Mouse (Mus musculus): ENCODE data around the gene Slc6a16.
"Not testable (repeated sequence)": the region's sequence is repeated elsewhere in the genome, so short reads cannot be mapped to it uniquely, and the experiment has no call there.

Gene Slc6a16

GRCm38 (mm10) chr7:45255822-45256221 lies 14.9 kb downstream of the Slc6a16 start:
- DNase-seq, result not testable (repeated sequence)

GRCm38 (mm10) chr7:45257063-45257840 lies 16.4 kb downstream of the Slc6a16 start:
- DNase-seq, result peak in 1 of 2 experiments; percentile 10

GRCm38 (mm10) chr7:45259281-45259680 lies 18.4 kb downstream of the Slc6a16 start:
- DNase-seq, result no peak

GRCm38 (mm10) chr7:45262266-45262665 lies 21.4 kb downstream of the Slc6a16 start:
- no peak for DNase-seq

GRCm38 (mm10) chr7:45263006-45263607 lies 22.2 kb downstream of the Slc6a16 start:
- no peak for DNase-seq

GRCm38 (mm10) chr7:45264348-45264747 lies 23.5 kb downstream of the Slc6a16 start:
- no peak for DNase-seq

GRCm38 (mm10) chr7:45265518-45265917 lies 24.6 kb downstream of the Slc6a16 start:
- no peak for DNase-seq

- no peak for DNase-seq
Observed at GRCm38 (mm10) chr7:45272786-45273412, 32.0 kb downstream of the Slc6a16 start.

- DNase-seq, result no peak
Observed at GRCm38 (mm10) chr7:45273672-45274071, 32.8 kb downstream of the Slc6a16 start.

GRCm38 (mm10) chr7:45277136-45277760 lies 36.4 kb downstream of the Slc6a16 start, which contains the start of gene Slc6a21:
Slc6a21 (plus strand) TSS chr7:45277513.
- peak; percentile 83 to 86 for DNase-seq

GRCm38 (mm10) chr7:45286486-45286885 lies 45.6 kb downstream of the Slc6a16 start:
- DNase-seq, result no peak

GRCm38 (mm10) chr7:45296626-45297025 lies 55.7 kb downstream of the Slc6a16 start:
- DNase-seq, result no peak

GRCm38 (mm10) chr7:45297563-45297962 lies 56.7 kb downstream of the Slc6a16 start:
- no peak for DNase-seq

GRCm38 (mm10) chr7:45299752-45300151 lies 58.9 kb downstream of the Slc6a16 start:
- peak; percentile 80 to 83 for DNase-seq

GRCm38 (mm10) chr7:45300270-45300669 lies 59.4 kb downstream of the Slc6a16 start:
- DNase-seq, result peak; percentile 85 to 91

GRCm38 (mm10) chr7:45302626-45303025 lies 61.7 kb downstream of the Slc6a16 start:
- peak; percentile 50 to 70 for DNase-seq

- peak in 1 of 2 experiments; percentile 20 for DNase-seq
Observed at GRCm38 (mm10) chr7:45304869-45305268, 64.0 kb downstream of the Slc6a16 start.

GRCm38 (mm10) chr7:45305275-45305674 lies 64.4 kb downstream of the Slc6a16 start:
- DNase-seq, result peak; percentile 84 to 91

- no peak for DNase-seq
Observed at GRCm38 (mm10) chr7:45308551-45309240, 67.8 kb downstream of the Slc6a16 start.

GRCm38 (mm10) chr7:45309455-45309854 lies 68.6 kb downstream of the Slc6a16 start:
- DNase-seq, result peak; percentile 71 to 80

GRCm38 (mm10) chr7:45312023-45312422 lies 71.1 kb downstream of the Slc6a16 start:
- DNase-seq, result no peak

GRCm38 (mm10) chr7:45312686-45313453 lies 72.0 kb downstream of the Slc6a16 start:
- no peak for DNase-seq
